Mouse (Mus musculus): ENCODE measurements around the gene Abi1. TPM values are rescaled to one million over a fixed set of nuclear protein-coding genes. Genes with fewer than 3 reads are reported as not detected.
"Not testable (repeated sequence)": the region's sequence is repeated elsewhere in the genome, so short reads cannot be mapped to it uniquely, and the experiment has no call there.

The Abi1 gene
- total RNA-seq, 2 experiments from 2014 or later, result 44.4 to 75.7 TPM

DNA sequence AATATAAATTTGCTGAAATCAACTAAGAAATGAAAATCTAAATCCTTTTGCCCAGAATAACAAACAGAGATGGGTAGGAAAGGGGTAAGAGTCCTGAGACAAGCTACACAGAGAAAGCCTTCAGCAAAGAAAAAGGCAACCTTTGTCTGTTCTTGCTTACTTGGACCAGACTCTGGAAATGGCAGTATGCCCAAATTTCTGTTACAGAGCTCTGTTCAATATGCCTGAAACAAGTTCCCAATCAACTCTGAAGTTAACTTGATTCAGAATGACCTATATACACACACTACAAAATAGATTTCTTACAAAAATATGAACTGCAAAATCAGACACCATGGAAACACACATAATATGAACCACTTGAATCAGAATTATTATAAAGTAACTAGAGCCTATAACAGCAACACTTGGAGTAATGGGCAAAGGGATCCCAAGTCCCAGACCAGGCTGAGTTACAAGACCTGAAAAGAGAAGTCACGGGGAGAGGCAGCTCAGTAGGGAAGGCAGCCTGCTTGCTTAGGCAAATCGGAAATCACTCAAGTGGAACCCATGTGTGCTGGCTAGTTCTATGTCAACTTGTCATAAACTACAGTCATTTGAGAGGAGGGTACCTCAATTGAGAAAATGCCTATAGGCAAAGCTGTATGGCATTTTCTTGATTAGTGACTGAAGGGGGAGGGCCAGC lies 53.9 kb downstream of the Abi1 start:
- no peak for ATAC-seq (replicated peaks; ENCODE audit: low FRiP score, poor library complexity, severe bottlenecking)

DNA sequence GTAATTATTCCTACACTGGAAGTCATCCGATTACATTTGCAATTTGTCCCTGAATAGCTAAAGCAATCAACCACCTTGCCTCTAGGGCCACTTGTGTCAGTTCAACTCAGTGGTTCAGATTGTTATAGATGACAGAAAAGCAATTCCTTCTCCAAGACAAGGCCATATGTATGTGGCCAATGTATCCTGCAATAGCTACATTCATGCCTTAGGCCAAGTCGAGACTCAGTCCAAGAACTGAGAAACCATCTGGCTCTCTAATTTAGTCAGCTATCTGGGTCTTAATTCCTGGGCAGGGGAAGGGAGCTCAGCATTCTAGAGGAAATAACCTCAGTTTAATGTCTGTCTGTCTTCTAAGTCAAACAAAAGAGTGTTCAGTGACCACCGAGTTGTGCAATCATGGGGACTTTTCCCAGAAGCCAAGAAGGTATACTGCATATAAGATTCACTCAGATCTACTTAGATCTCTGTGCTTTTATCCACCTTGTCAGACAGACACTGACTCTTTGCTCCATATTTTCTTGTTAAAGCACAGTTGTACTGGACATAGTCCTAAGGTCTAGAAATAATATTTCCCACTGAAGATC lies 62.6 kb downstream of the Abi1 start:
- ATAC-seq (replicated peaks; ENCODE audit: low FRiP score, poor library complexity, severe bottlenecking), result no peak

DNA sequence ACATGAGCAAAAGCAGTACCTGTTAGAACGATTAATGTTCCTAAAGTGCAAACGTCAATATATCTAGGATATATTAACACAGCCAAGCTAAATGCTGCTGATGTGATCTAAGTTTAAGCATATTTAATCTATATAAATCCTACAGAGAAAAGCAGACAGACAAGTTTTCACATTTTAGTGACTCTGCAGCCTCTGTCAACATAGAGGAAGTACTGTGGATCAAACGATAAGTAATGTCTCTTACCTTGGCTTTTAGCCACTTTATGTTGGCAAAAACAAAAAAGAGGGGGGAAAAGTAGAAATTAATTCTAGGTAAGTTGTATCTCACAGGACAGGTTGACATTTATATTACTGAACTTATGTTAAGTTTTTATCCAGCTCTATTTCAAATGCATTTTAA lies 77.1 kb downstream of the Abi1 start:
- no peak for ATAC-seq (replicated peaks; ENCODE audit: low FRiP score, poor library complexity, severe bottlenecking)

DNA sequence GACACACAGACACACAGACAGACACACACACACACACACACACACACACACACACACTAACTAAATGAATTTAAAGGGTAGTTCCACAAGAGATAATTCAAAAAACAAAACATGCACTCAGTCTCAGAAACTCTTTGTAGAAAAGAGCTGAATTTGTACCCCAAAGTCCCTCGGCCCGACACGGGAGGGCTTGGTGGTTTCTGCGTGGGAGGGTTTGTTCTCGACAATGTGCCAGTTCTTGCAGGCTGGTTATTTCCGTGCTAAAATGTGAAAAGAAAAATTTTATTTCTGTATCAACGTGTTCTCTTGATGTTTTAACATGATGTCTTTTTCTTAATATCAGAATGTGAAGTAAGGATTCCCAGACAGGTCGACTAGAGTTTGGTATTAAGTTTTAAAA lies 77.8 kb downstream of the Abi1 start:
- ATAC-seq (replicated peaks; ENCODE audit: low FRiP score, poor library complexity, severe bottlenecking), result no peak

DNA sequence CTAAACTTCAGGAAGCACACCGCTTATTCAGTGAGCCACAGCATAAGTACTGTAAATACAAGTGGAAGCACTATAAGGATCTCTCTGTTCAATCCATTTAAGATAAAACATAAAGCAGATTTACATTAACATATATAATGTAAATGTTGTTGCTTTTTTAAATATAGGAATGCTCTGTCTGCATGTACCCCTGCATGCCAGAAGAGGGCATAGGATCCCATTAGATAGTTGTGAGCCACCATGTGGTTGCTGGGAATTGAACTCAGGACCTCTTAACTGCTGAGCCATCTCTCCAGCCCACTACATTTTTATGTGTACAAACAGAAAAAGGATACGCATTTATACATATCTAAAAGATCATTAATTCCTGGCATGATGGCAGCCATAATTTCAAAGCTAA lies 78.4 kb downstream of the Abi1 start:
- ATAC-seq (replicated peaks; ENCODE audit: low FRiP score, poor library complexity, severe bottlenecking), result no peak

DNA sequence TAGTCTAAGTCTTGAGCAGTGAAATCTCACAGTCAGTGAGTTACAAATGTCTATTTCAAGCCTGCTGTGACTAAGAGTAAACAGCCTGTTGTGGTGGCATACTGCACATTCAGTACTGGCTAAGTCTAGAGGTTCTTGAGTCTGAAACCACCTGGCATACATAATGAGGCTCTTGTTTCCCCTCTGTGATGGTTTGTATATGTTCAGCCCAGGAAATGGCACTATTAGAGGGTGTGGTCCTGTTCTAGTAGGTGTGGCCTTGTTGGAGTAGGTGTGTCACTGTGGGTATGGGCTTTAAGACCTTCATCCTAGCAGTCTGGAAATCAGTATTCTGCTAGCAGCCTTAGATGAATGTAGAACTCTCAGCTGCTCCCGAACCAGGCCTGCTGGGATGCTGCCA lies 82.6 kb downstream of the Abi1 start:
- ATAC-seq (replicated peaks; ENCODE audit: low FRiP score, poor library complexity, severe bottlenecking), result peak; percentile 62

DNA sequence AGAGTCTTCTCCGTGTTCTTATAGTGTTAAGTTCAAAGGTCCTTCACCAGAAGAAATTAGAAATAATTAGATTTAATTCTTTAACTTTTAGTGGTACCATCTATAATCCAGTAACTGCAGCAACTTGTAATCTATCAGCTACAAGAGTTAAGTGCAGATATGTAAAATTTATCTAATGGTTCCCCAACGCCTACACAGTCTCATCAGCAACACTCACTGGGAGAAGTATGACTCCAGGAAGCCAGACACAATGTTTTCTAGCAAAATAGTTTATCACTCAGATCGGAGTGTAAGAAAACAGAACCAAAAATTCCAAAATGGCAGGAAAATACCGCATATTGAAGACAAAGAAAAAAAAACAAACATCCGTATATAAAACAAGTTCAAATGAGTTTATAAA lies 84.1 kb downstream of the Abi1 start:
- ATAC-seq (replicated peaks; ENCODE audit: low FRiP score, poor library complexity, severe bottlenecking), result no peak

DNA sequence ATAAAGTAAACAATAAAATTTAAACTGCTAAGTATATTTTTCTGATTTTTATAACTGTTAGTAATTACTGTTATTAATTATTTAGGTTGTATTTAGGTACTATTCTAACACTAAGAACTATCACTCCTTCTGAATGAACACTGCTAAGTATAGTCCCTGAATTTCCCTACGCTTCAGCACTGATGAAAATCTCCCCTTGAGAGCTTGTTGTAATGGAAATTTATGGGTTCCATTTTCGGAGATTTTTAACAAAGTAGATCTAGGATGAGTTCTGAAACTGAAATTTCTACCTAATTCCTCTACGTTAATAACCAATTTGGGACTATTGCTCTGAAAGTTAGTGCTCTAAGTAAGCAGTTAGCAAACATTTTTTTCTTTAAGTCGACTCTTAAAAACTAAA lies 85.8 kb downstream of the Abi1 start:
- no peak for ATAC-seq (replicated peaks; ENCODE audit: low FRiP score, poor library complexity, severe bottlenecking)

DNA sequence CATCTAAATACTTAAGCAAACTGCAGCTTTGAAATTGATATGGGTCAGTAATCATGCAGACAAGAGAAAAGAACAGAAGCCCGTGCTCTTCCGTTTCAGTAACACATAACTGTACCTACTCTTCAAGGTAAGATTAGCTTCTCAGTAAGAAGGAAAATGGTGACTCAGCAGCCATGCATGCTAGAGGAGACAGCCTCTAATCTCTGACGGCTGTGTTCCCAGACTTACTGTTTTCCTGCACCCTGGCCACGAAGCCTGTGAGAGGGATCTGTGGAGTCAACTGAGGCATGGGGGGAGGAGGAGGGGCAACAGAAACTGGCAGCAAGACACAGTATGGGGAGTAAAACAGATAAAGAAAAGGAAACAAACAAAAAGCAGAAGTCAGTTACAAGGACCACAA lies 90.1 kb downstream of the Abi1 start:
- ATAC-seq (replicated peaks; ENCODE audit: low FRiP score, poor library complexity, severe bottlenecking), result no peak

DNA sequence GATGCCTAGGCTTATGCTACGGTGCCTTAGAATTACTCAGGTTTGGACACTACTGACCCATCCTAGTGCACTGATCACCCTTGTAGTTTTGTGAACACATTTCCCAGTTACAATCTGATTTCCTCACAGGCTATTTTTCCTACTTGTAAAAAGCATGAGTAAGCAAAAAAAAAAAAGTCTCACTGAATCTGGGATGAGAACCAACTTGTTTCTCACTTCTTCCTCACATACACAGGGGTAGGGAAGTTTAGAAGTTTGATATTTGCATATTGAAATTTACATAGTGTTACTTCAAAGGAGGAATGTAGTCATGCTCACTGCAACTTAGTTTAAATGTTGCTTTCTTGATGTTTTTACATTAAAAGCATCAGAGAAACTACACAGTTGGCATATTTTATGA lies 106.5 kb downstream of the Abi1 start:
- no peak for ATAC-seq (replicated peaks; ENCODE audit: low FRiP score, poor library complexity, severe bottlenecking)

DNA sequence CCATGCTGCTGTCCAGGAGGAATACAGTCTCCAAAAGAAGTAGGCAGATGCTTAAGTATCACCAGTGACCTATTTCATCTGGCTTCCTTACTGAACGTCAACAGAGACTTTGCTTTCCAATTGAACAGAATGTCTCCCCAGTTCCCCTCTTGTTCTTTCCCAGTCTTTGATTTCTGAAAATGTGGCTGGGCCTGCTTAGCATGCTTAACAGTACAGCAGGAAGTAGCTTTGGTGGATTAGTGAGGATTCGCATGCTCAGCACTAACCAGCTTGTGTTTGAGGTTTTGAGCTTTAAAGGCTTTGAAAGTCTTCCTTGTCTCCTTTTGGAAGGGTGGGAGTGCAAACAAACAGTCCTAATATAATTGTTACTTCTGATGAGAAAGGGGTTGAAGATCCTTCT lies 111.8 kb downstream of the Abi1 start:
- ATAC-seq (replicated peaks; ENCODE audit: low FRiP score, poor library complexity, severe bottlenecking), result no peak

DNA sequence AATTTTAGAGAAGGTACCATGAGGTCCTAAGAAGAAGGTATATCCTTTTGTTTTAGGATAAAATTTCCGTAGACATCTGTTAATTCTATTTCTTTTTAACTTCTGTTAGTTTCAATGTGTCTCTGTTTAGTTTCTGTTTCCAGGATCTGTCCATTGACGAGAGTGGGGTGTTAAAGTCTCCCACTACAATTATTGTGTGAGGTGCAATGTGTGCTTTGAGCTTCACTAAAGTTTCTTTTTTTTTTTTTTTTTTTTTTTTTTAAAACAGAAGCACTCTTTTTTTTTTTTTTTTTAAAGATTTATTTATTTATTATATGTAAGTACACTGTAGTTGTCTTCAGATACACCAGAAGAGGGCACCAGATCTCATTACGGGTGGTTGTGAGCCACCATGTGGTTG lies 114.1 kb downstream of the Abi1 start:
- ATAC-seq (replicated peaks; ENCODE audit: low FRiP score, poor library complexity, severe bottlenecking), result not testable (repeated sequence)

DNA sequence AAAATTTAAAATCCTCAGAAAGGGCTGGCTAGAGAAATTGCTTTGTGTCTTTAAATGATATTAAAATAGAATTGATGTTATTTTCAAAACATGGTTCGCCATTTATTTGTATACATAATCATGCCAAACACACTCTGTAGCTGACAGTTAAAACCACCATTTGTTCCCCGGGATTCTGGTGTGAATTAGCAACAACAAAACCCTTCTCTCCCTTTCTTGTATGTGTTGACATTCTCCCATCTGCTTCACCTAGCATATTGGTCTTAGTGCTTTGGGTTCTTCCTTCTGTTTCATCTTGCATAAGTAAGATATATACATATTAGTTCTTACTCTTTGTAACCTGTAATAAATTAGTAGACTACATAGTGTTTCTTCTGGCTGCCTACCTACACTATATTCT lies 121.4 kb downstream of the Abi1 start:
- ATAC-seq (replicated peaks; ENCODE audit: low FRiP score, poor library complexity, severe bottlenecking), result no peak

DNA sequence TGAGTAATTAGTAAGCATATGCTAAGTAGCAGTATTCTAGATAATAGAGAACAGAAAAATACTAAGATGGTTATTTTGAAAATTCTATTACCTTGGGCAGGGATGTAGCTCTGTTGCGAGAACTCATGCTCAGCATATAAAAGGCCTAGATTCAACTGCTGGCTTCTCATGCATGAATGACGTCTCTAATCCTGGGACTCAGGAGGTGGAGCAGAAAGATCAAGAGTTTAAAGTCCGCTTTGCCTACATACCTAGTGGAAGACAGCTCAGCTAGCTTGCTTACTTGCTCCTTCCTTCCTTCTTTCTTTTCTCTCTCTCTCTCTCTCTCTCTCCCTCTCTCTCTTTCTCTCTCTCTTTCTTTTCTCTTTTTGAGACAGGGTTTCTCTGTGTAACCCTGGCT lies 125.6 kb downstream of the Abi1 start:
- ATAC-seq (replicated peaks; ENCODE audit: low FRiP score, poor library complexity, severe bottlenecking), result no peak

DNA sequence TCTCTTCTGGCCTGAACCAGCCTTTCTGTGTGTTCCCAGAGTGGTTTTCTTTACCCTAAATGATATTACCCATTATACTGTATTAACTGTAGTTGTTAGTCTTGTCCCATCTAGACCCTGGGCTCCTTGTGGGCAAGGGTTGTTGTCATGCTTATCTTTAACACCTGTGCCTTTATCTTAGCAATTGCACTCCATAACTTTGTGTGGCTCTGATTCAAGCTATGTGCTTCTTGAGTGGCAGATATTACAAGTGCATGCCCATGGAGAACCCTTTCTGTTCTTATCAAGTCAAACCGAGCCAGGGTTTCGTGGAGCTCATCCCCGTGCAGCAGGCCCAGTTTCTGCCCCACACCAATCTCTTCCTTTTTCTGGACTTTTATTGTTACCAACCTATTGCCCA lies 136.1 kb downstream of the Abi1 start:
- no peak for ATAC-seq (replicated peaks; ENCODE audit: low FRiP score, poor library complexity, severe bottlenecking)

DNA sequence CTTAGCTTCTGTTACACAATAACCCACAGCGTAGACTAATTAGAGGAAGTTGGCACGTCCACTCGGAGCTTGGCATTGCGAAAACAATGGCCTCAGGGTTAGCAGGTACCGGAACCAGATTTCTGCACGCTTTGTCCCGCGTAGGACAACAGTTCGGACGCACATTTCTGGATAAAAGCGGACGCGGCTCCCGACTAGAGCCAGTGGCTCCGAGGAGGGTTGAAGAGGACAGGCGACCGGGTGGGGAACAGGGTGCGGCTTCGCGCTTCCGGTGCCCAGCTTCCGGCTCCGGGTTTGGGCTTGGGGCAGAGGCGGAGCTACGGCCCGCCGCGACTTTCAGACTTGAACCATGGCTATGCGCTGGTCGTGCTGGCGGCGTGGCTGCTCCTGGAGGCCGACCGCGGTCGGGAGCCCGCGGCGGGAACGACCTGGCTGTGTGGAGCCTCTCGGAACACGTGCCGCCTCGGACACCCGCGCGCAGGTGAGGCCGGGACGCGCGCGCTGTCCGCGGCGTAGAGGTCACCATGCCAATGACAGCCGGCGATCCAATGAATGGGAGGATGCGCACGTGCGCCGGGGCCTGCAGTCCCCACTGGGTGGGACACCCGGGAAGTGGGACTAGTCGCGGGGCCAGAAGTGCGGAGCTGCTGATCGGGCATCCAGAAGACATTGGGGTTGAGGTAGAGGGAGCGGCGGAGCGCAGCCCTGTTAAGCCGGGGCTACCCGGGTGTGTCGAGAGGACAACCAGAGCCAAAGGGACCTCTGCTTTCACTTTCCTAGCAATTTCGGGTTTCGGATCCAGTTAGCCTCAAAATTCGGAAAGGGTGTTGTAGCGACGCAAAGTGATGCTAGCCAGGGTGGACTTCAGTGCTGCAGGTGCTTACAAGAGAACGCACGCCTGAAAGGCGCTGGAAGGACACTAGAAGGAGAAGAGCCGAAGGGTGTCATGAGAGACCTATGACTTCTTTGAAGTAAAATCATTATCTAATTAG lies 144.5 kb downstream of the Abi1 start, which contains the start of gene Pdss1:
Gene Pdss1, plus strand, starts transcription at position 241 of the 992 bp plus-strand sequence.
- peak; percentile 99 for ATAC-seq (replicated peaks; ENCODE audit: low FRiP score, poor library complexity, severe bottlenecking)

DNA sequence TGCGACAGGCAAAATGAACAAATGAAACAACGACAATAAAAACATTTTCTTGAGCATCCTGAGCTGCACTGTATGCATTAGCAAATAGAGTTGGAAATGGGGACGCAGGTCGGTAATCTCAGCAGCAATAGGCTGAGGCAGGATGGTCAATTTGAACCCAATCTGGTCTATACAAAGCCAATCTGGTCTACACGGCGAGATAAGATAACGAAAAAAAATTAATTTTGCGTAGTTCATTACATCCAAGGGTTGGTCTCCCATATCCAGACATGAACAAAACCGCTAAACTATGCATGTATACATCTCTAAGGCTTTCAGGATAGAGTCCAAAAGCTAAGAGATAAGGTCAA lies 145.1 kb downstream of the Abi1 start:
- ATAC-seq (replicated peaks; ENCODE audit: low FRiP score, poor library complexity, severe bottlenecking), result no peak

Data from erythroblast, adult 5-6 weeks (primary cell).